ENCODE assay signal across 8 mouse cellular contexts in the genomic region with DNA sequence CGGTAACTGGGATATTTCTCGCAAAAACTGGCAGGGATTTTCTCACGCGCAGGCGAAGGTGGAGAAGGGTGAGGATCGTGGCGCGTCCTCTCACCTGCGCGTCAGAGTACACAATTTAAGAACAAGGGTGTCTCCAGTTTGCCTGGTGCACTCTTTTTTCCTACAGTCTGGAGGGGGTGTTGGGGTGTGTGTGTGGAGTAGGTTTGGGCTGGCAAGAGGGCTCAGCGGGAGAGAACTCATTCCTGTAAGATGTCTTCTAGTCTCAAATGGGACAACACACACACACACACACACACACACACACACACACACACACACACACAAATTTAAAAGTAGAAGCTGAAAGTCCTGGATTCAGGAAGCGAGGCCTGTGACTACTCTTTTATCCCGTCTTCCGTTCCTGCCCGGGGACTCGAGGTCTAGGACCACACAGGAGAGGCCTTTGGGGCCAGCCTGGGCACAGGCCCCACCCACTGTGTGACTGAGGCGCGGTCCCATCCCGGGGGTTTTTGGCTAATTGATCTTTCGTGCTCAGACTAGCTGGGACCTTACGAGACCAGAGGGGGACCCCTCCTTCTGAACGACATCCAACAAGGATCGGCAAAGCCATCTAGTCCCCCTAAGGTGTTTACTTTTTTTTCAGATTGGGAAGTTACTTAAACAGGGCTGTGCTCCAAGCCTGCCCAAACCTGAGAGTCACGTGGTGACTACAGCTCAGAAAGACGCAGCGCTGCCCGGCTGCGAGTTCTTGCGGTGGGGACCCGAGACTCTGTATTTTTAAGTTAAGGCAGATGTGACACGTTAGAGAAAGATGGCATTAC. TPM values are rescaled to one million over a fixed set of nuclear protein-coding genes. Genes with fewer than 3 reads are reported as not detected.
A peak's percentile ranks its signal among the peaks of the same experiment; 100 is the strongest.
DNase-seq lines count a peak whose midpoint lies in the region; ATAC-seq lines count a peak whose summit lies in the region.

No protein-coding gene starts in this region.

- DNase-seq in heart, postnatal 14 days, result no peak
- peak; percentile 11 for DNase-seq in T-cell, adult 2 months (ENCODE audit: low spot score)
- DNase-seq in right cerebral cortex, postnatal 14 days, result no peak
- no peak for DNase-seq in left cerebral cortex, adult 8-10 months (ENCODE audit: low spot score in 2 of 2)
- no peak for DNase-seq in right cerebral cortex, postnatal 4 days

- no peaks in the 10 kb centered on the region for H3K36me3 ChIP-seq in heart, embryonic 13.5 days
- H3K36me3 ChIP-seq in hindbrain, embryonic 12.5 days, result no peaks in the 10 kb centered on the region
- no peaks in the 10 kb centered on the region for H3K36me3 ChIP-seq in midbrain, embryonic 13.5 days

- H3K9ac ChIP-seq in heart, embryonic 13.5 days, result peak overlapping the region; percentile 69; the same call in 1 of the 2 replicates
- H3K9ac ChIP-seq in hindbrain, embryonic 12.5 days, result peak overlapping the region; percentile 49
- H3K9ac ChIP-seq in midbrain, embryonic 13.5 days (replicated peaks), result peak overlapping the region; percentile 62

- H3K4me2 ChIP-seq in heart, embryonic 13.5 days, result peak overlapping the region; percentile 84
- peak overlapping the region; percentile 94 for H3K4me2 ChIP-seq in hindbrain, embryonic 12.5 days (replicated peaks)
- H3K4me2 ChIP-seq in midbrain, embryonic 13.5 days (replicated peaks), result peak overlapping the region; percentile 92

- H3K4me1 ChIP-seq in heart, embryonic 13.5 days, result peaks cover 20% of the 10 kb centered on the region
- H3K4me1 ChIP-seq in hindbrain, embryonic 12.5 days, result peaks cover 29% of the 10 kb centered on the region
- H3K4me1 ChIP-seq in midbrain, embryonic 13.5 days (replicated peaks), result peaks cover 26% of the 10 kb centered on the region

- H3K27me3 ChIP-seq in heart, embryonic 13.5 days (replicated peaks), result peaks cover 60% of the 10 kb centered on the region
- H3K27me3 ChIP-seq in hindbrain, embryonic 12.5 days, result peaks cover 48% of the 10 kb centered on the region
- H3K27me3 ChIP-seq in midbrain, embryonic 13.5 days, result peaks cover 53% of the 10 kb centered on the region

- H3K4me3 ChIP-seq in heart, embryonic 13.5 days, result peak overlapping the region; percentile 61
- peak overlapping the region; percentile 47 for H3K4me3 ChIP-seq in hindbrain, embryonic 12.5 days
- H3K4me3 ChIP-seq in midbrain, embryonic 13.5 days (replicated peaks), result peak overlapping the region; percentile 57

- no peak for ATAC-seq in heart, embryonic 13.5 days (ENCODE audit: extremely low read depth, insufficient number of reproducible peaks, low FRiP score, low TSS enrichment)
- ATAC-seq in hindbrain, embryonic 12.5 days (ENCODE audit: low FRiP score), result peak; percentile 53; the same call in 1 of the 2 replicates
- peak; percentile 31 for ATAC-seq in midbrain, embryonic 13.5 days

- WGBS in heart, embryonic 13.5 days, result 4% methylated on average over 31 of the region's 31 CpGs
- WGBS in hindbrain, embryonic 12.5 days, result 1% methylated on average over 31 of the region's 31 CpGs
- WGBS in midbrain, embryonic 13.5 days, result 2% methylated on average over 31 of the region's 31 CpGs

- no peak overlapping the region for H3K27ac ChIP-seq in heart, embryonic 13.5 days (replicated peaks)
- H3K27ac ChIP-seq in hindbrain, embryonic 12.5 days, result no peak overlapping the region; the same call in 1 of the 2 replicates
- peak overlapping the region; percentile 47; the same call in 1 of the 2 replicates for H3K27ac ChIP-seq in midbrain, embryonic 13.5 days

- intact Hi-C loops in heart, postnatal 14 days (cut with DNase I), result no loop called here

- H3K9me3 ChIP-seq in heart, embryonic 13.5 days, result peaks cover 5% of the 10 kb centered on the region; the same call in 1 of the 2 replicates
- no peaks in the 10 kb centered on the region for H3K9me3 ChIP-seq in hindbrain, embryonic 12.5 days (replicated peaks)
- H3K9me3 ChIP-seq in midbrain, embryonic 13.5 days, result no peaks in the 10 kb centered on the region

RNA-seq across cellular contexts. Expression of gene Zfp64, which starts 42.3 kb away (rescaled TPM):
- 15.1 and 16.8 TPM in 2 replicates for polyA plus RNA-seq in heart, embryonic 13.5 days (2015; fragmentation: Nextera tagmentation; extraction: Ambion mirVana)
- total RNA-seq in heart, postnatal 14 days (2021), result 1 to 10 TPM; 8.7 to 8.9 TPM
- 37.7 and 39.0 TPM in 2 replicates for polyA plus RNA-seq in hindbrain, embryonic 12.5 days (2016; fragmentation: Nextera tagmentation; extraction: Ambion mirVana)
- polyA plus RNA-seq in midbrain, embryonic 13.5 days (2015; fragmentation: Nextera tagmentation; extraction: Ambion mirVana), result 41.6 and 42.0 TPM in 2 replicates
- 10 to 100 TPM; 19.2 to 21.7 (median 20.0) TPM for total RNA-seq in left cerebral cortex, adult 8-10 months (2022)
